ENCODE assay signal across 15 mouse cellular contexts in genomic region chr15:103317120-103317519, GRCm38 (mm10). TPM values are rescaled to one million over a fixed set of nuclear protein-coding genes. Genes with fewer than 3 reads are reported as not detected.
"Had no signal": no experiment of that assay in that cellular context is flagged by ENCODE, and none has a peak within 500 bp of the region (broad histone marks: within the 10 kb centered on the region; RNA-seq: fewer than 3 reads in every experiment).

No protein-coding gene starts in this region.

- ATAC-seq: lung, postnatal 0 days; midbrain, embryonic 15.5 days had no signal

- H3K9ac ChIP-seq: liver, embryonic 15.5 days; midbrain, embryonic 15.5 days; neural tube, embryonic 12.5 days had no signal

- H3K4me3 ChIP-seq: layer of hippocampus, adult 2 months; limb, embryonic 13.5 days; liver, embryonic 15.5 days; midbrain, embryonic 15.5 days; neural tube, embryonic 12.5 days had no signal

- H3K27me3 ChIP-seq: limb, embryonic 13.5 days; midbrain, embryonic 15.5 days; neural tube, embryonic 12.5 days had no signal

- DNase-seq: kidney, postnatal 10 days; lung, adult 2 months; lung, postnatal 36 days; right cerebral cortex, postnatal 14 days; thymus, postnatal 36 days had no signal

- H3K27ac ChIP-seq: layer of hippocampus, adult 2 months; limb, embryonic 13.5 days; liver, embryonic 15.5 days; midbrain, embryonic 15.5 days; neural tube, embryonic 12.5 days had no signal

- H3K4me2 ChIP-seq: limb, embryonic 13.5 days; liver, embryonic 11.5 days; liver, embryonic 15.5 days; midbrain, embryonic 11.5 days; midbrain, embryonic 15.5 days; neural tube, embryonic 12.5 days had no signal

- H3K9me3 ChIP-seq: limb, embryonic 13.5 days; liver, embryonic 15.5 days; midbrain, embryonic 15.5 days; neural tube, embryonic 12.5 days had no signal

RNA-seq across cellular contexts. Expression of gene Gpr84, which starts 6.7 kb away (rescaled TPM):
- polyA plus RNA-seq: thymus, postnatal 0 days had no signal

RNA-seq across cellular contexts. Expression of gene Nfe2, which starts 58.9 kb away (rescaled TPM):
- total RNA-seq: layer of hippocampus, adult 2 months; left cerebral cortex, postnatal 36 days had no signal
